Mouse (Mus musculus): ENCODE measurements at regions not wholly inside any gene's neighbourhood (a gene's known extent, or its start where the extent isn't known, plus 50 kb on each side); places are given as distances from the start of the nearest gene placed in this dataset.

DNA sequence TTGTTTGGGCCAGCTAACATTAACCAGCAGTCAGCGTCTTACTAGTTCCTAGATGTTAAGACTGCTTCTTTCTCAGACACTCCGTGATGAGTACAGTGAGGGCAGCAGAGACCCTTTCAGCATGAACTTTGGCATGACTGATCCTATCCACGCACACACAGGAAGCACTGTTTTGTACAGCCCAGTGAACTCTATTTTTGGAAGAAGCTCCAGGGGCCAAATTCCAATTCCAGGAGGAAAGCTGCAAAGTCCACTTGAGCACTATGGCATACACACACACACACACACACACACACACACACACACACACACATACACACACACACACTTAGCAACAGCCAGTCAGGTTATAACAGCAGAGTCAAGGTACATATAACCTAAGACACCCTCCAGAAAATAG lies 338.8 kb upstream of the Pcsk5 start:
- Histone ChIP-seq H3K27me3 (ENCODE audit: control insufficient read depth, insufficient read depth, low read length) (no peaks in the 10 kb centered on the region), H3K79me2 (replicated peaks; ENCODE audit: control insufficient read depth, insufficient read depth, low read length) (no peaks in the 10 kb centered on the region), H3K4me3 (no peak overlapping the region), H3K9ac (ENCODE audit: low read depth, low read length) (no peak overlapping the region), H3K27ac (no peak overlapping the region), H3K4me1 (ENCODE audit: control insufficient read depth, insufficient read depth, low read length) (peaks cover 1% of the 10 kb centered on the region), H3K36me3 (ENCODE audit: control insufficient read depth, insufficient read depth, low read length) (no peaks in the 10 kb centered on the region)
- no peak for DNase-seq
- WGBS: 31% methylated on average over 3 of the region's 3 CpGs
- TF ChIP-seq EP300 (IDR thresholded peaks at IDR 0.05; ENCODE audit: insufficient read depth, low read depth, low read length) (no peak), CTCF (IDR thresholded peaks at IDR 0.05) (no peak)
- intact Hi-C loops (cut with DNase I): no loop called here

- no peaks in the 10 kb centered on the region for H3K27me3 ChIP-seq (ENCODE audit: control insufficient read depth, insufficient read depth, low read length)
- WGBS: 74% methylated on average over 3 of the region's 3 CpGs
- H3K27ac ChIP-seq: no peak overlapping the region
Observed at GRCm38 (mm10) chr19:18146494-18146893, 309.1 kb upstream of the Pcsk5 start.

GRCm38 (mm10) chr19:18130936-18131335 lies 293.5 kb upstream of the Pcsk5 start:
- H3K4me1 ChIP-seq (ENCODE audit: control insufficient read depth, insufficient read depth, low read length): no peaks in the 10 kb centered on the region
- 87% methylated on average over 3 of the region's 3 CpGs for whole genome bisulfite sequencing
- no peaks in the 10 kb centered on the region for H3K36me3 ChIP-seq (ENCODE audit: control insufficient read depth, insufficient read depth, low read length)
- peak in 1 of 2 experiments; percentile 3 for DNase-seq
- TF ChIP-seq EP300 (IDR thresholded peaks at IDR 0.05; ENCODE audit: insufficient read depth, low read depth, low read length) (no peak), POLR2A (IDR thresholded peaks at IDR 0.05; ENCODE audit: insufficient read depth, low read depth, low read length) (no peak), CTCF (IDR thresholded peaks at IDR 0.05) (no peak)
- H3K9ac ChIP-seq (ENCODE audit: low read depth, low read length): no peak overlapping the region
- H3K27me3 ChIP-seq (ENCODE audit: control insufficient read depth, insufficient read depth, low read length): no peaks in the 10 kb centered on the region
- no peaks in the 10 kb centered on the region for H3K79me2 ChIP-seq (replicated peaks; ENCODE audit: control insufficient read depth, insufficient read depth, low read length)
- H3K4me3 ChIP-seq: no peak overlapping the region
- intact Hi-C loops (cut with DNase I): no loop called here
- no peak overlapping the region for H3K27ac ChIP-seq

More at GRCm38 (mm10) chr19:18146494-18146893, 309.1 kb upstream of the Pcsk5 start:
- no peaks in the 10 kb centered on the region for H3K4me1 ChIP-seq (ENCODE audit: control insufficient read depth, insufficient read depth, low read length)
- H3K9ac ChIP-seq (ENCODE audit: low read depth, low read length): no peak overlapping the region
- no peaks in the 10 kb centered on the region for H3K36me3 ChIP-seq (ENCODE audit: control insufficient read depth, insufficient read depth, low read length)
- no peak for DNase-seq
- H3K4me3 ChIP-seq: no peak overlapping the region
- H3K79me2 ChIP-seq (replicated peaks; ENCODE audit: control insufficient read depth, insufficient read depth, low read length): no peaks in the 10 kb centered on the region
- TF ChIP-seq POLR2A (IDR thresholded peaks at IDR 0.05; ENCODE audit: insufficient read depth, low read depth, low read length) (no peak), EP300 (IDR thresholded peaks at IDR 0.05; ENCODE audit: insufficient read depth, low read depth, low read length) (no peak), CTCF (IDR thresholded peaks at IDR 0.05) (no peak)
- intact Hi-C loops (cut with DNase I): no loop called here

DNA sequence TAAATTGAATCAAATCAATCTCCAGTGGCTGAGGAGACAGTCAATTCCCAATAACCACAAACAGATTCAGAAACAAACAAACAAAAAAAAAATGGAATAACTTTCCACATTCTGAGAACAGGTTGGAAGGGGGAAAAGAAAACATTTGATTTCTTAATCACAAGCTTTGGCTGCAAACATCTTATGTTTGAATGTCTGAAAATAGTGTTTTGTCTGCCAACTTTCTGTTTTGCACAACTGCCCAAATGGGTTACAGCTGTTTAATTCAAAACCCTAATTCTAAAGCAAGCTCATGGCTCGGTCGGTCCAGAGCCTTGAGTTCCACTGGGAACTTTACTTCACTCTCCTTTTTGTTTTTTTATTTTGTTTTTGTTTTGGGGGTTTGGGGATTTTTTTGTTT lies 291.4 kb upstream of the Pcsk5 start:
- peak in 1 of 2 experiments; percentile 7 for DNase-seq
- Histone ChIP-seq H3K79me2 (replicated peaks; ENCODE audit: control insufficient read depth, insufficient read depth, low read length) (no peaks in the 10 kb centered on the region), H3K27ac (no peak overlapping the region), H3K27me3 (ENCODE audit: control insufficient read depth, insufficient read depth, low read length) (no peaks in the 10 kb centered on the region), H3K9ac (ENCODE audit: low read depth, low read length) (no peak overlapping the region), H3K4me1 (ENCODE audit: control insufficient read depth, insufficient read depth, low read length) (no peaks in the 10 kb centered on the region), H3K4me3 (no peak overlapping the region), H3K36me3 (ENCODE audit: control insufficient read depth, insufficient read depth, low read length) (no peaks in the 10 kb centered on the region)
- TF ChIP-seq EP300 (IDR thresholded peaks at IDR 0.05; ENCODE audit: insufficient read depth, low read depth, low read length): no peak
- TF ChIP-seq POLR2A (IDR thresholded peaks at IDR 0.05; ENCODE audit: insufficient read depth, low read depth, low read length): no peak
- no peak for TF ChIP-seq CTCF (IDR thresholded peaks at IDR 0.05)
- 67% methylated on average over 2 of the region's 2 CpGs for WGBS
- intact Hi-C loops (cut with DNase I): no loop called here

DNA sequence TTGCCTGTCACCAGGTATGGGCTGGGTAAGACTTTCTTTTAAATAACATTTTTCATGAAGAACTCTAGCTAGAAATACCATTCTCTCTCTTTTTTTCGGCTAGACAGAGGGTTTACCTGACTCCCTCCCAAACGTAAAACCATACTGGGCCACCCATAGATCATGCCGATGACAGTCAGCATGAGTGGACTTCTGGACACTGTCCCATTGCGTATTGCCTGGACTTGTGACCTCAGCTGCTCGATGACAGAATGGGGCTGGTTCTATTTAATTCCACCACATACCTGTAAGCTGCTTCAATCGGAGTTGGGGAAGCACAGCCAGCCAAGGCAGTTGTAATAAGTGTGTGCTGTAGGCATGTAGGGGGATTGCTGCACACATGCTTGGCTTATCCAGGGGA lies 268.8 kb upstream of the Pcsk5 start:
- Histone ChIP-seq H3K79me2 (replicated peaks; ENCODE audit: control insufficient read depth, insufficient read depth, low read length) (no peaks in the 10 kb centered on the region), H3K4me3 (no peak overlapping the region), H3K4me1 (ENCODE audit: control insufficient read depth, insufficient read depth, low read length) (peaks cover 2% of the 10 kb centered on the region), H3K9ac (ENCODE audit: low read depth, low read length) (no peak overlapping the region), H3K36me3 (ENCODE audit: control insufficient read depth, insufficient read depth, low read length) (no peaks in the 10 kb centered on the region), H3K27me3 (ENCODE audit: control insufficient read depth, insufficient read depth, low read length) (no peaks in the 10 kb centered on the region), H3K27ac (no peak overlapping the region)
- WGBS: 80% methylated on average over 6 of the region's 6 CpGs
- no peak for TF ChIP-seq POLR2A (IDR thresholded peaks at IDR 0.05; ENCODE audit: insufficient read depth, low read depth, low read length)
- no peak for TF ChIP-seq CTCF (IDR thresholded peaks at IDR 0.05)
- TF ChIP-seq EP300 (IDR thresholded peaks at IDR 0.05; ENCODE audit: insufficient read depth, low read depth, low read length): no peak
- intact Hi-C loops (cut with DNase I): no loop called here
- DNase-seq: no peak

DNA sequence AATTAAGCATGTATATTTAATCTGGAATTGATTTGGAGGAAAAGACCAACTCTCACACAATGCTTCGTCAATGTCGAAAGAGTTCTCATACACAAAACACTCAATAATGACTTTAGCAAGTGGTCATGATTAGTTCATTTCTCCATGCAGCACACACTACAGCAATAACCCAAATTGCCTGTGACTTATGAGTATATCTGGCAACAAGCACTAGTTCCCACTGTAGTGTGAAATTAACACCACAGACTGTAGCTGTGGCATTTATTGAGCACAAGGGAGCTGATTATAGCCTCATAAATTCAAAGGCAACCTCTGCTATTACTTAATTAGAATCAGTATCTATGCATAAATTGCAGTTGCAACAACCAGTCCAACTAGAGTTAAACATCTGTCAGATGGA lies 267.2 kb upstream of the Pcsk5 start:
- Histone ChIP-seq H3K27me3 (ENCODE audit: control insufficient read depth, insufficient read depth, low read length) (no peaks in the 10 kb centered on the region), H3K79me2 (replicated peaks; ENCODE audit: control insufficient read depth, insufficient read depth, low read length) (no peaks in the 10 kb centered on the region), H3K27ac (no peak overlapping the region), H3K9ac (ENCODE audit: low read depth, low read length) (no peak overlapping the region), H3K4me1 (ENCODE audit: control insufficient read depth, insufficient read depth, low read length) (peaks cover 3% of the 10 kb centered on the region), H3K4me3 (no peak overlapping the region), H3K36me3 (ENCODE audit: control insufficient read depth, insufficient read depth, low read length) (no peaks in the 10 kb centered on the region)
- DNase-seq: no peak
- intact Hi-C loops (cut with DNase I): no loop called here
- no peak for TF ChIP-seq EP300 (IDR thresholded peaks at IDR 0.05; ENCODE audit: insufficient read depth, low read depth, low read length)
- TF ChIP-seq POLR2A (IDR thresholded peaks at IDR 0.05; ENCODE audit: insufficient read depth, low read depth, low read length): no peak
- no peak for TF ChIP-seq CTCF (IDR thresholded peaks at IDR 0.05)
- 80% methylated on average over 2 of the region's 2 CpGs for WGBS

Measured in heart, adult 2 months (tissue).